Mouse (Mus musculus) intestine, embryonic 14.5 days (tissue): ENCODE results near the gene Phactr3. TPM values are rescaled to one million over a fixed set of nuclear protein-coding genes. Genes with fewer than 3 reads are reported as not detected.

ENCODE experiments used
- ATAC-seq: fragments of 200-750 bp; cut with Nextera tagmentation; replicated peaks from 2 replicates; pipeline ENCODE4 v1.8.0; 2017; ENCODE audit warnings: low read depth, moderate number of reproducible peaks, moderate TSS enrichment, moderate library complexity; ENCODE audit not compliant: low FRiP score, low TSS enrichment
- DNase-seq: peaks from one replicate; pipeline ENCODE4 v3.0.0-alpha.2; 2018; ENCODE audit warnings: low spot score
- H3K27ac ChIP-seq: fragments of 300-500 bp; sonication (generic); 2 replicates; pipeline ENCODE4 v1.5.1; 2014; ENCODE audit warnings: low read depth, mild to moderate bottlenecking, control low read depth
- H3K27me3 ChIP-seq: fragments of 300-500 bp; sonication (generic); replicated peaks from 2 replicates; pipeline ENCODE4 v1.6.1; 2014; ENCODE audit warnings: low read length, control low read depth; ENCODE audit not compliant: control insufficient read depth, insufficient read depth
- H3K36me3 ChIP-seq: fragments of 300-500 bp; sonication (generic); 2 replicates; pipeline ENCODE4 v1.6.1; 2014; ENCODE audit warnings: low read length, control low read depth; ENCODE audit not compliant: control insufficient read depth, insufficient read depth
- H3K4me1 ChIP-seq: fragments of 300-500 bp; sonication (generic); replicated peaks from 2 replicates; pipeline ENCODE4 v1.6.1; 2014; ENCODE audit warnings: low read length, control low read depth, mixed read lengths; ENCODE audit not compliant: control insufficient read depth, insufficient read depth
- H3K4me2 ChIP-seq: fragments of 300-500 bp; sonication (generic); 2 replicates; pipeline ENCODE4 v1.6.1; 2014; ENCODE audit warnings: low read length
- H3K4me3 ChIP-seq: fragments of 300-500 bp; sonication (generic); 2 replicates; pipeline ENCODE4 v1.5.1; 2014; ENCODE audit warnings: low read depth, low read length, control low read depth, mixed read lengths
- H3K9ac ChIP-seq: fragments of 300-500 bp; sonication (generic); 2 replicates; pipeline ENCODE4 v1.6.1; 2014; ENCODE audit warnings: mild to moderate bottlenecking, low read length
- H3K9me3 ChIP-seq: fragments of 300-500 bp; sonication (generic); 2 replicates; pipeline ENCODE4 v1.6.1; 2016; ENCODE audit warnings: low read length, control low read depth; ENCODE audit not compliant: control insufficient read depth
- WGBS: fragments of 180-500 bp; shearing (Covaris S2); extraction: QIAGEN DNeasy Blood & Tissue Kit; methylation state at CpG from one replicate; pipeline ENCODE4 v1.1.7; 2014; 5-methylcytosine and 5-hydroxymethylcytosine counted together
- polyA plus RNA-seq: library from polyadenylated mRNA; unstranded; fragments of >200 nt; fragmentation: Nextera tagmentation; extraction: Ambion mirVana; gene quantifications from 2 replicates; pipeline ENCODE4 v1.2.1, GENCODE M21; 2014

Phactr3 gene
- polyA plus RNA-seq, 1 experiment from 2014 or later = 2.3 TPM

GRCm38 (mm10) chr2:178303453-178304187, 184.8 kb downstream of the Phactr3 start:
- Histone ChIP-seq H3K27me3 (no peaks in the 10 kb centered on the region), H3K27ac (no peak overlapping the region), H3K36me3 (no peaks in the 10 kb centered on the region), H3K4me3 (no peak overlapping the region), H3K9me3 (no peaks in the 10 kb centered on the region), H3K9ac (no peak overlapping the region), H3K4me1 (no peaks in the 10 kb centered on the region), H3K4me2 (no peak overlapping the region)
- WGBS = 72% methylated on average over 8 of the region's 8 CpGs
- no peak for DNase-seq
- no peak; the same call in 1 of the 2 replicates for ATAC-seq

GRCm38 (mm10) chr2:178304188-178304529, 185.4 kb downstream of the Phactr3 start:
- H3K27me3 ChIP-seq = no peaks in the 10 kb centered on the region
- whole genome bisulfite sequencing = 53% methylated on average over 1 of the region's 1 CpGs
- no peak overlapping the region for H3K27ac ChIP-seq
- DNase-seq = no peak
- H3K36me3 ChIP-seq = no peaks in the 10 kb centered on the region
- no peak overlapping the region for H3K4me2 ChIP-seq
- H3K4me1 ChIP-seq = no peaks in the 10 kb centered on the region
- no peaks in the 10 kb centered on the region for H3K9me3 ChIP-seq
- H3K4me3 ChIP-seq = no peak overlapping the region
- H3K9ac ChIP-seq = no peak overlapping the region
- no peak for ATAC-seq

- Histone ChIP-seq H3K36me3 (no peaks in the 10 kb centered on the region), H3K9ac (no peak overlapping the region), H3K27me3 (no peaks in the 10 kb centered on the region), H3K27ac (no peak overlapping the region), H3K9me3 (no peaks in the 10 kb centered on the region), H3K4me1 (no peaks in the 10 kb centered on the region), H3K4me2 (no peak overlapping the region), H3K4me3 (no peak overlapping the region)
- no peak for DNase-seq
- ATAC-seq = no peak
- WGBS = 77% methylated on average over 6 of the region's 6 CpGs
Measured at GRCm38 (mm10) chr2:178304669-178305068, 185.9 kb downstream of the Phactr3 start.

GRCm38 (mm10) chr2:178313539-178313938, 194.8 kb downstream of the Phactr3 start:
- DNase-seq = no peak
- Histone ChIP-seq H3K9ac (no peak overlapping the region), H3K4me2 (no peak overlapping the region), H3K27ac (no peak overlapping the region), H3K36me3 (no peaks in the 10 kb centered on the region), H3K27me3 (no peaks in the 10 kb centered on the region), H3K9me3 (no peaks in the 10 kb centered on the region), H3K4me3 (no peak overlapping the region), H3K4me1 (no peaks in the 10 kb centered on the region)
- WGBS = 67% methylated on average over 7 of the region's 7 CpGs
- ATAC-seq = no peak

GRCm38 (mm10) chr2:178316281-178316680, 197.5 kb downstream of the Phactr3 start:
- WGBS = 76% methylated on average over 1 of the region's 1 CpGs
- H3K36me3 ChIP-seq = no peaks in the 10 kb centered on the region
- ATAC-seq (no peak), DNase-seq (no peak)
- no peaks in the 10 kb centered on the region for H3K27me3 ChIP-seq
- no peak overlapping the region for H3K4me3 ChIP-seq
- H3K4me1 ChIP-seq = no peaks in the 10 kb centered on the region
- H3K27ac ChIP-seq = no peak overlapping the region
- no peaks in the 10 kb centered on the region for H3K9me3 ChIP-seq
- H3K4me2 ChIP-seq = no peak overlapping the region
- H3K9ac ChIP-seq = no peak overlapping the region

- 71% methylated on average over 7 of the region's 7 CpGs for WGBS
- H3K4me1 ChIP-seq = no peaks in the 10 kb centered on the region
- H3K27ac ChIP-seq = no peak overlapping the region
- H3K9me3 ChIP-seq = no peaks in the 10 kb centered on the region
- no peaks in the 10 kb centered on the region for H3K27me3 ChIP-seq
- no peak for ATAC-seq
- H3K4me2 ChIP-seq = no peak overlapping the region
- no peak overlapping the region for H3K4me3 ChIP-seq
- H3K9ac ChIP-seq = no peak overlapping the region
- H3K36me3 ChIP-seq = no peaks in the 10 kb centered on the region
- DNase-seq = no peak
Measured at GRCm38 (mm10) chr2:178319766-178320165, 201.0 kb downstream of the Phactr3 start.

GRCm38 (mm10) chr2:178321271-178321670, 202.5 kb downstream of the Phactr3 start:
- no peaks in the 10 kb centered on the region for H3K4me1 ChIP-seq
- no peak overlapping the region for H3K9ac ChIP-seq
- no peaks in the 10 kb centered on the region for H3K9me3 ChIP-seq
- DNase-seq (peak; percentile 43), ATAC-seq (no peak)
- 79% methylated on average over 10 of the region's 10 CpGs for WGBS
- H3K27ac ChIP-seq = no peak overlapping the region
- no peak overlapping the region for H3K4me3 ChIP-seq
- H3K4me2 ChIP-seq = no peak overlapping the region
- no peaks in the 10 kb centered on the region for H3K36me3 ChIP-seq
- no peaks in the 10 kb centered on the region for H3K27me3 ChIP-seq

GRCm38 (mm10) chr2:178324410-178324809, 205.6 kb downstream of the Phactr3 start:
- DNase-seq (peak; percentile 24), ATAC-seq (no peak)
- Histone ChIP-seq H3K36me3 (no peaks in the 10 kb centered on the region), H3K9ac (no peak overlapping the region), H3K4me3 (no peak overlapping the region), H3K9me3 (no peaks in the 10 kb centered on the region), H3K4me2 (no peak overlapping the region), H3K27ac (no peak overlapping the region), H3K27me3 (no peaks in the 10 kb centered on the region), H3K4me1 (peaks cover 10% of the 10 kb centered on the region)
- 87% methylated on average over 3 of the region's 3 CpGs for WGBS

- peak; percentile 27 for DNase-seq
- 84% methylated on average over 4 of the region's 4 CpGs for WGBS
Measured at GRCm38 (mm10) chr2:178324818-178325217, 206.0 kb downstream of the Phactr3 start.

More at GRCm38 (mm10) chr2:178324818-178325217, 206.0 kb downstream of the Phactr3 start:
- no peak overlapping the region for H3K27ac ChIP-seq
- H3K4me1 ChIP-seq = peaks cover 10% of the 10 kb centered on the region
- H3K9me3 ChIP-seq = no peaks in the 10 kb centered on the region
- no peak overlapping the region for H3K4me2 ChIP-seq
- no peak for ATAC-seq
- no peak overlapping the region for H3K4me3 ChIP-seq
- H3K36me3 ChIP-seq = no peaks in the 10 kb centered on the region
- H3K9ac ChIP-seq = no peak overlapping the region
- no peaks in the 10 kb centered on the region for H3K27me3 ChIP-seq
